Mouse (Mus musculus): ENCODE results near the gene Dydc1.
"Not testable (repeated sequence)": the region's sequence is repeated elsewhere in the genome, so short reads cannot be mapped to it uniquely, and the experiment has no call there.

Dydc1 gene

GRCm38 (mm10) chr14:41072229-41072943, at the start of gene Dydc1:
Dydc1 (plus strand) TSS chr14:41072911.
- in situ Hi-C loops (cut with MboI; ENCODE audit: low sequenced_read_pairs): no loop called here

- in situ Hi-C loops (cut with MboI; ENCODE audit: low sequenced_read_pairs): no loop called here
Measured at GRCm38 (mm10) chr14:41025087-41025486, 47.6 kb upstream of the Dydc1 start.

GRCm38 (mm10) chr14:41025594-41026284, 47.0 kb upstream of the Dydc1 start:
- in situ Hi-C loops (cut with MboI; ENCODE audit: low sequenced_read_pairs): no loop called here

GRCm38 (mm10) chr14:41029303-41029702, 43.4 kb upstream of the Dydc1 start:
- in situ Hi-C loops (cut with MboI; ENCODE audit: low sequenced_read_pairs): no loop called here

- in situ Hi-C loops (cut with MboI; ENCODE audit: low sequenced_read_pairs): loop anchor here (5.0 kb wide), 2 partner anchors 54 to 119 kb away; no protein-coding TSS in a partner anchor
Measured at GRCm38 (mm10) chr14:41030989-41031513, 41.7 kb upstream of the Dydc1 start.

- in situ Hi-C loops (cut with MboI; ENCODE audit: low sequenced_read_pairs): loop anchor here (5.0 kb wide), 2 partner anchors 56 to 121 kb away; no protein-coding TSS in a partner anchor
Measured at GRCm38 (mm10) chr14:41033135-41034110, 39.3 kb upstream of the Dydc1 start.

- in situ Hi-C loops (cut with MboI; ENCODE audit: low sequenced_read_pairs): no loop called here
Measured at GRCm38 (mm10) chr14:41035146-41035798, 37.4 kb upstream of the Dydc1 start.

- in situ Hi-C loops (cut with MboI; ENCODE audit: low sequenced_read_pairs): no loop called here
Measured at GRCm38 (mm10) chr14:41047402-41047801, 25.3 kb upstream of the Dydc1 start.

GRCm38 (mm10) chr14:41050471-41050870, 22.2 kb upstream of the Dydc1 start:
- in situ Hi-C loops (cut with MboI; ENCODE audit: low sequenced_read_pairs): no loop called here

GRCm38 (mm10) chr14:41052481-41052880, 20.2 kb upstream of the Dydc1 start:
- in situ Hi-C loops (cut with MboI; ENCODE audit: low sequenced_read_pairs): no loop called here

GRCm38 (mm10) chr14:41053190-41053589, 19.5 kb upstream of the Dydc1 start:
- in situ Hi-C loops (cut with MboI; ENCODE audit: low sequenced_read_pairs): not testable (repeated sequence)

GRCm38 (mm10) chr14:41065168-41065567, 7.5 kb upstream of the Dydc1 start:
- in situ Hi-C loops (cut with MboI; ENCODE audit: low sequenced_read_pairs): no loop called here

- in situ Hi-C loops (cut with MboI; ENCODE audit: low sequenced_read_pairs): no loop called here
Measured at GRCm38 (mm10) chr14:41066416-41066815, 6.3 kb upstream of the Dydc1 start.

- in situ Hi-C loops (cut with MboI; ENCODE audit: low sequenced_read_pairs): no loop called here
Measured at GRCm38 (mm10) chr14:41069108-41069507, 3.6 kb upstream of the Dydc1 start, which contains the start of gene Dydc2. Dydc2 (minus strand) TSS chr14:41069208.

- in situ Hi-C loops (cut with MboI; ENCODE audit: low sequenced_read_pairs): no loop called here
Measured at GRCm38 (mm10) chr14:41070343-41070742, 2.4 kb upstream of the Dydc1 start.

- in situ Hi-C loops (cut with MboI; ENCODE audit: low sequenced_read_pairs): no loop called here
Measured at GRCm38 (mm10) chr14:41072944-41073275, 199 bp downstream of the Dydc1 start.

- in situ Hi-C loops (cut with MboI; ENCODE audit: low sequenced_read_pairs): no loop called here
Measured at GRCm38 (mm10) chr14:41082408-41082807, 9.7 kb downstream of the Dydc1 start.

- in situ Hi-C loops (cut with MboI; ENCODE audit: low sequenced_read_pairs): no loop called here
Measured at GRCm38 (mm10) chr14:41087509-41087908, 14.8 kb downstream of the Dydc1 start.

GRCm38 (mm10) chr14:41090777-41091176, 18.1 kb downstream of the Dydc1 start:
- in situ Hi-C loops (cut with MboI; ENCODE audit: low sequenced_read_pairs): no loop called here

GRCm38 (mm10) chr14:41094114-41094513, 21.4 kb downstream of the Dydc1 start:
- in situ Hi-C loops (cut with MboI; ENCODE audit: low sequenced_read_pairs): no loop called here

All from CH12F3 (cell line).